Mouse (Mus musculus) frontal cortex, adult (tissue): ENCODE data around the gene Sod1.
"Not testable (repeated sequence)": the region's sequence is repeated elsewhere in the genome, so short reads cannot be mapped to it uniquely, and the experiment has no call there.

Experiments used
- ATAC-seq: cut with Nextera tagmentation; 2 replicates; pipeline ENCODE4 v1.9.2; 2017; ENCODE audit warnings: mild to moderate bottlenecking, moderate library complexity, mixed read lengths; ENCODE audit not compliant: low TSS enrichment

Sod1 gene

DNA sequence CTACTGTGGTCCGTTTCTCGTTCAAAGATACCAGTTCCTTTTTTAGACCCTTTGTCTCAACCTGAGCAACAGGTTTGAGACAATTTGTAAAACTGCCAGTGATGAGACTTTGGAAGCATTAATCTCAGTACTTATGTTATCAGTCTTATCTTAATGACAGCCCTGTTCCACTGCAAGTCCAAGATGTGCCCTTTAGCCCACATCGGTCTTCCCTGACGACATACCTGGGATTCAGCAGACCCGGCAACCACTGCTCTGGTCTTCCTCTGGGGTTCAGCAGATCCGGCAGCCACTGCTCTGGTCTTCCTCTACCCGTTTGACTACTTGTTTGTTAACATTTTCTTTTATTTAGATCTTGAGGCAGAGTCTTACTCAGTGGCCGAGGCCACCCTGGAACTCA is 8.8 kb upstream of the Sod1 start:
- no peak for ATAC-seq

DNA sequence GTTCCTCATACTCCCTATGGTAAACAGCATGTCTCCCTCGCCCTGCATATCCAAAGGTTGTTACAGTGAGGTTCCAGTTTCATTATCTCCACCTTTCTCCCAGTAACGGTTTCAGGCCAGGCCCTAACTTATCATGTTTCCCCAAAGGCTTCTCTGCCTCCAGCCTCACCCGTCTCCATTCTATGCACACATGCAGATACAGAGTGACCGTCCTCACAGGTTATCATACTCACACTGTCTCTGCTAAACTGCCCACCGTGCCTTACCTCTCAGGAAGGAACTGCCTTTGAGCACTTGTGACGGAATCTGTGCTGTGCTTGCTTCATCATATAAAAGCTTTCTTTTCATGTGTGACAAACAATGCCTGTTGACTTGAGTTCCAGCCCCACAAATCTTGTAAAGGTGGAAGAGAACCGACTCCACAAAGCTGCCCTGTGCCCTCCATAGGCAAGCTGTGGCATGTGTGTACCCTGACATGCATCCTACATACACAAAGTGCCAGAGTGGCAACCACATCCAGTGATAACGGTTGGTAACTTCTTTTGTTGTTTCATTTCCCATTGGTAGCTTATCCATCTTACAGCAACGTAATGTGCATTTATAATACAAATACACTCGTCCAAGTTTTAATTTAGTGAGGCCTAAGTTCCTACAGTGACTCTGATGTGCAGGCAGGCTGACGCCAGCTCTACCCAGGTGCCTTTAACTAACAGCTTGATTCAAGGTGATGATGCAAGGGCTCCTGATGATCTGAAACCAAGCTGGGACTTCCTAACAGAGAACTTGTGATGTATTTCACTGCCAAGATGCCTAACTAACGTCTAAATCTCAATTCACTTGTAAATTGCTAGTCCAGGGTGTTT is 6.8 kb upstream of the Sod1 start:
- no peak for ATAC-seq

GRCm38 (mm10) chr16:90214731-90215565 is 5.6 kb upstream of the Sod1 start:
- no peak for ATAC-seq

DNA sequence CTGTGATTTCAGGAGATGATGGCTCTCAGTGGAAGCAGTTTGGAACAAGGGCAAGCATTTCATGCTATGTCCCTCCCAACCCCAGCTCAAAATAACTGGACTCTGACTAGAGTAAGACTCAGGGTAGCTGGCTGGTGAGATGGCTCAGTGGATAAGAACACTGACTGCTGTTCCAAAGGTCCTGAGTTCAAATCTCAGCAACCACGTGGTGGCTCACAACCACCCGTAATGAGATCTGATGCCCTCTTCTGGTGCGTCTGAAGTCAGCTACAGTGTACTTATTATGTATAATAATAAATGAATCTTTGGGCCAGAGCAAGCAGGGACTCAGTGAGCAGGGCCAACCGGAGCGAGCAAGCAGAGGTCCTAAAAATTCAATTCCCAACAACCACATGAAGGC is 4.7 kb upstream of the Sod1 start:
- not testable (repeated sequence) for ATAC-seq

GRCm38 (mm10) chr16:90216414-90216813 is 4.1 kb upstream of the Sod1 start:
- no peak for ATAC-seq

GRCm38 (mm10) chr16:90217356-90217755 is 3.2 kb upstream of the Sod1 start:
- ATAC-seq, result no peak

DNA sequence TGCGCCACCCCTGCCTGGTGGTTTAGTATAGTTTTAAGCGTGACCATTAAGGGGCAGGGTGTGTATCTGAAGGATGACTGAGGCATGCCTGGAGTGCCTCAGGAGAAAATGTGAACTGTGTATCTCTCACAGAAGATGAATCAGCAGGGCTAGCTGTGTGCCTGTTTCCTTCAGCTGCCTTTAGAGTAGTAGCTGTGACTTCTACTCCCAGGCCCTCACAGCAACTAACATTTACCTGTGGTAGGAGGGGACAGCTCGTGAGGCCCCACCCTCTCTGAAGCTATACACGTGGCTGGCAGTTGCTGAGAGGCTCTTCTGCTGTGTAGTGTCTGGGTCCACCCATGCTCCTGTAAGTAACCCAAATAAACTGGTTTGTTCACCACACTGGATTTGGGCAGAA is 2.6 kb upstream of the Sod1 start:
- no peak for ATAC-seq

DNA sequence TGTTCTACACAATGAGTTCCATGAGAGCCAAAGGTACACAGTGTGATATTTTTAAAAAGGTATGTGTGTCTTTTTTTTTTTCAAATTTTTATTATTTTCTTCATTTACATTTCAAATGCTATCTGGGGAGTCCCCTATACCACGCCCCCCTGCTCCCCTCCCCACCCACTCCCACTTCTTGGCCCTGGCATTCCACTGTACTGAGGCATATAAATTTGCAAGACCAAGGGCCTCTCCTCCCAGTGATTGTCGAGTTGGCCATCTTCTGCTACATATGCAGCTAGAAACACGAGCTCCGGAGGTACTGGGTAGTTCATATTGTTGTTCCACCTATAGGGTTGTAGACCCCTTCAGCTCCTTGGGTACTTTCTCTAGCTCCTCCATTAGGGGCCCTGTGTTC is 1.1 kb upstream of the Sod1 start:
- ATAC-seq, result not testable (repeated sequence)

GRCm38 (mm10) chr16:90220892-90221431 is 408 bp downstream of the Sod1 start:
- ATAC-seq, result peak; percentile 57

GRCm38 (mm10) chr16:90221441-90222070 is 1.0 kb downstream of the Sod1 start:
- ATAC-seq, result peak; percentile 9; the same call in 1 of the 2 replicates

DNA sequence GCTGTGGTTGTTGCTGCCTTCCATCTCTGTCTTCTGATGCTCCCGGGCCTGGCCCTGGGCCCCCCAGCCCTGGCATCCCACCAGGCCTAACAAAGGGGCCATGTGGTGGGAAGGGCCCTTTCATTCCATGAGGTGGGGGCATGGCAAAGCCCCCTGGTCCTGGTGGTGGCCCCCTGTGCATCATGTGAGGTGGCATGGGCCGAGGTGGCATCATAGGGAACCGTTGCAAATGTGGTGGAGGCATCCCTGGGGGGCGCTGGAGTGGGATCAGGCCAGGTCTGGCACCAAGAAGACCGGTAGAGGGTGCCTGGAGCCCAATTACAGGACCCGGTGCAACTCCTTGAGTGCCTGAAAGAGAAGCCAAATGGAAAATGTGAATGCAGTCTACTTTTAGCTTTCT is 9.3 kb downstream of the Sod1 start:
- peak; percentile 17 for ATAC-seq

DNA sequence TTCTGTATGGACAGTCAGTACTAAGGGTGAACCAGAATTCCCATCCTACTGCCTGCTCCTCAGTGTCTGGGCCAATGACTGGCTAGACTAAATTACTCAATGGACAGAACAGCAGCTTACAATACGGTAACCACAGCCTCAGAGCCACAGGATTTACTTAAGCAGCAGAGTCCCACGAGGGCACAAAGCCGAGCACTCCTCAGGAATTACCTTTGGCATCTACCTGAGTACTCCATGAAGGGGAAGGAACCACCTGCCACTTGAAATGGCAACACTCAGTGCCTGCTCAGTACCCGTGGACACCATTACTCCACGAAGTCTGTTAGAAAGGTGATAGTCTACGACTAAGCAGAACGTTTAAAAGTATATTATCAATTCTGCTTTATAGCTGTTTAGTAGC is 10.7 kb downstream of the Sod1 start:
- ATAC-seq, result no peak

- no peak for ATAC-seq
These were observed 13.1 kb downstream of the Sod1 start for GRCm38 (mm10) chr16:90233702-90234101.

DNA sequence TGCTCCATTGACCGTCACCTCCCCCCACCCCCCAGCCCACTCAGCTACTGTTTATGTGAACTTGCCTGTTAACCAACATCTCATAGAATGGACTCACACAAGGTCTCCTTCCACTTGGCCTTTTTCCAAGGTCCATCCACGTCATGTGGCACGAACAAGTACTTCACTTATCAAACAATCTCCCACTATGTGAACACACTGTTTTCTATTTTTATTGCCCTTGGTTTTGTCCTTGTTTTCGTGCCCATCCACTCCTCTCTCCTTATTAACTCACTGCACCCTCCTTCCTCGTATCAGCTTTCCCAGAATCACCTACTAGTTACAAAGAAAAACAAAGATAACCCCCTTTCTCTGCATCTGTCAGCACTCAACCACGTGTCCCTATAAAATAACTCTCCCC is 14.1 kb downstream of the Sod1 start:
- no peak for ATAC-seq

DNA sequence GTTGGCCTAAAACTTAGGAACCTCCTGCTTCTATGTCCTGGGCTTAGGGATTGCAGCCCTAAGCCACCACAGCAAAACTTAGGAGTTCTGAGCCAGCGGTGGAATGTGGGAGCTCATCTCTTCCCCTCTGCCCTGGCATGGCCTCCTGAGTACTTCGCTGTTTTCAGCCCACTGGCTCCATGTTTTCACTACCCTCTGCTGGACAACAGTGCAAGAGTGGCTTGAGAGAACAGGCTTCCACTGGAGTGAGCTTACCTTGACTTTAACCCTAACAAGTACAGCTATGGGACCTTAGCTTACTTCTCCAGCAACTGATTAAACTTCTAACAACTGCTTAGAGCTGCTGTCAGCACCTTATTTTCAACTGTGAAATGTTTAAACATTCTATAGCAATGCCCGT is 14.6 kb downstream of the Sod1 start:
- ATAC-seq, result no peak

GRCm38 (mm10) chr16:90239128-90239746 is 18.7 kb downstream of the Sod1 start:
- ATAC-seq, result peak; percentile 82

DNA sequence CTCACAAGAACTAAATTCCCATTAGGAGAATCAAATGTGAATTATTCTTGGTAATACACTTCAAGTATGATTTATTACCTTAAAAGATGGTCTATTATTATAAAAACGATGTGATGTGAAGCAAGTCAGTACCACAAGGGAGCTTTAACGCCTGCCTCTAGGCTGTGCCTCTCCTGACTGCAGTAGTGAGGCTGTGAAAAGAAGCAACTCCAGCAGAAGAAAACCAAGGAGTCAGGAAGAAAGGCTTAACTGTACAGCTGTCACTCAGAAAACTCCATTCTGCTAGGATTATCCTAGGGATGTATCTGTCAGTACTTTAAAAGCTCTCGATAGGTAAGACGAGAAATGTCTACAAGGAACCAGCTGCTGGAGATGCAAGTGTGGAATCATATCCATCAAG is 21.3 kb downstream of the Sod1 start:
- ATAC-seq, result no peak

DNA sequence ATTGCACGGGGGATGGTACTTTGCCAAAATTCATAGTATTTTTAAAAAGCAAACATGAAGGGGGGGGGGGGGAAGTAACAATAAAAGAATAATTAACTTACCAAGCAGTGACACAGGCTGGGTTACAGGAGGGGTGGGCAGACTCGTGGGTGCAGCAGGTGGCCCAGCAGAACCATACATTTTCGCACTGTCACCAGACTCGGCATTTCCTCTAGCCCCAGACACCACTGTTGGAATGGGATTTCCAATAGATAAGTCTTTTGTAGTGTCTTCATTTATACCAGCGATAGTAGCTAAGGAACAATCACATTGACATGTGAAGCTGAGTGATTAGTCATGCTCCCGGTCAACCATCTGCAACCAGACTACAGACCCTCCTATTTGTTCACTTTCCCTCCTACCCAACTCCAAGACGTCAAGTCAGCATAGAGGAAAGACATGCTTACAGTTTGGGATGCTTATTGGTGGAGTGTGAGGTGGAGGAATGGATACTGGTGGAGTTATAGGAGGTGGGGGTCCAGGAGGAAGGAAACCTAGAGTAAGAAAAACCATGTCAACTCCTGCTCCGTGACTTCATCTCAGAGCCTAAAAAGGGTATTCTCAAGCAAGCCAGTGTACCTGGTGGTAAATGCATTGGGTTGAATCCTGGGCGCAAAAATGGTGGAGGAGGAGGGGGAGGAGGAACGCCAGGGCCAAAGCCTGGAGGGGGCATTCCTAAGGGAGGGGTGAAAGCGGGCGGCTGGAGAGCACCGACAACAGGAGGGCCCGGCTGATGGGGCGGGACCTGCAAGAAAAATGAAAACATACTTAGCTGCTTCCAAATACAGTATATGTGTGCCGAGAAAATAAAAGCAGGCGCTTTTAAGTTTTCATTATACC is 22.1 kb downstream of the Sod1 start:
- no peak for ATAC-seq

DNA sequence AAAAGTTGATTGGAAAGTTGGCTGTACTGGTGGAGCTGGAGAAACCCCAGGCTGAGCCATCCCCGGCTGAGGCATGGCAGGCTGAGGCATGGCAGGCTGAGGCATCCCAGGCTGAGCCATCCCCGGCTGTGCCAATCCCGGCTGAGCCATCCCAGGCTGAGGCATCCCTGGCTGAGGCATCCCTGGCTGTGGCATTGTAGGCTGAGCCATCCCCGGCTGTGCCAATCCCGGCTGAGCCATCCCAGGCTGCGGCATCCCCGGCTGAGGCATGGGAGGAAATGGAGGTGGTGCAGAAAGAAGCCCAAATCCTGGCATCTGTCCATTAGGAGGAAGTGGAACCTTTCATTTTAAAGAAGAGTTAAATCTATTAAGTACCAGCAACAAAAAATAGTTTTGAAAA is 29.5 kb downstream of the Sod1 start:
- peak; percentile 59 for ATAC-seq

- not testable (repeated sequence) for ATAC-seq
These were observed 30.7 kb downstream of the Sod1 start for GRCm38 (mm10) chr16:90251256-90251655.

DNA sequence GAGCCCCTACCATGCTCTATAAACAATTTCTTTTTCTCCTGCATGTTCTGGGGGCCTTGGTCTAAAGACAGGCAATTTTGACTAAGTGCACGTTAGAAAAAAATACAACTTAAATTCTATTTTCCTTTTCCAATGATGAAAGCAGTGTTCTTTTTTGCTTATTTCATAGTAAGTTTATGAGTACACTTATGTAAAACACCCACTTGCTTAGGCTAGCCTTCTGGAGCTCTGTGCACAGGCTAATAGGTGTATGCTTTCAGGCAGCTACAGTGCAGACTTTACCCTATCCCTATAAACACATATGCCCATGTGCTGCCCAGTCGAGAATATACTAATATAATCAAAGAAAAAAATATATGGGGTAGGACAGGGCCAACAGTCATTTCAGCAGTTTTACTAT is 32.0 kb downstream of the Sod1 start:
- peak; percentile 88 for ATAC-seq
